Comparison of ENCODE assay signal across 15 mouse cellular contexts in the genomic region with DNA sequence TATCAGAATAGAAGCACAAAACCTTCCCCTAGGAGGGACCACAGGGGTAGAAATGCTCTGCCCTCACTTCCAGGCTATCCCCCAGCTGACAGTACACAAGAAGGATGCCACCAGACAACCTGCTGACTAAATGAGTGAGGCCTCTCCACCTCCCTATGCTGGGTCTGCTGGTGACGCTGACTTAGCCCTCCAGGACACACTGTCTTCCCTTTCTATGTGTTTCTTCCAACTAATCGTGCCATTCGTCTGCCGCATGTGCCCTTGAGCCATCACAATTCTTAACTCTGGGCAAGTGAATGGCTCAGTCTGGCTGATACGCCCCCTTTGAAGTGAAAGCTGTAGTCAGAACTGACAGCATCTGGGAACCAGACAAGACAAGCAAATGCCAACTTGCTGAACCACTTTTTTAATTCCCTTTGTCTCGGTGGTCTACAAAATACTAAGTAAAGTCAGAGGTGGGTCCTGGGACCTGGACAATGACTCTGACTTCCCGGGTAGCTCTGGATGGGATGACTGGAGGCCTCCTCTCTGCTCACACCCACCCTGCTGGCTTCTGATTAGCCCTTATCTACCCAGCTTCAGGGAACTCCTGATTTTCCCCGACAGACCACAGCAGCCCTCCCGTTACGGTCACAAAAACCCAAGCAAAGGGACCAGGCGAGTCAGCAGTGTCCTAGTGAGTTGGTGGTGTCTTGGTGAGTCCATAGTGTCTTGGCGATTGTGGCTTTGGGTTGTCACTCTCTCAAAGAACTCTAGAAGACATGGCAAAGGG. TPM values are rescaled to one million over a fixed set of nuclear protein-coding genes. Genes with fewer than 3 reads are reported as not detected.
A peak's percentile ranks its signal among the peaks of the same experiment; 100 is the strongest.
DNase-seq lines count a peak whose midpoint lies in the region; ATAC-seq and TF ChIP-seq lines count a peak whose summit lies in the region.
"Had no signal": no experiment of that assay in that cellular context is flagged by ENCODE, and none has a peak within 500 bp of the region (broad histone marks: within the 10 kb centered on the region; RNA-seq: fewer than 3 reads in every experiment).

No protein-coding gene starts in this region.

- TF ChIP-seq POLR2A in thymus, adult 2 months (IDR thresholded peaks at IDR 0.05; ENCODE audit: control insufficient read depth, extremely low read depth, insufficient read depth, low read length, poor library complexity), result no peak

- H3K9ac ChIP-seq in forebrain, embryonic 12.5 days, result no peak overlapping the region
- no peak overlapping the region for H3K9ac ChIP-seq in midbrain, embryonic 14.5 days (replicated peaks; ENCODE audit: low read length)
- no peak overlapping the region for H3K9ac ChIP-seq in midbrain, embryonic 15.5 days
- H3K9ac ChIP-seq in intestine, postnatal 0 days (ENCODE audit: low read depth, low read length), result no peak overlapping the region
- H3K9ac ChIP-seq: forebrain, embryonic 15.5 days; limb, embryonic 15.5 days had no signal

- H3K4me3 ChIP-seq in forebrain, embryonic 10.5 days, result no peak overlapping the region
- H3K4me3 ChIP-seq in forebrain, embryonic 12.5 days (replicated peaks), result no peak overlapping the region
- H3K4me3 ChIP-seq in midbrain, embryonic 14.5 days (replicated peaks; ENCODE audit: low read depth, low read length), result no peak overlapping the region
- H3K4me3 ChIP-seq in midbrain, embryonic 15.5 days, result no peak overlapping the region
- H3K4me3 ChIP-seq in intestine, postnatal 0 days (ENCODE audit: low read depth, low read length), result no peak overlapping the region
- H3K4me3 ChIP-seq in thymus, adult 2 months (ENCODE audit: control insufficient read depth, insufficient read depth, low read length), result no peak overlapping the region
- H3K4me3 ChIP-seq: forebrain, embryonic 15.5 days; limb, embryonic 15.5 days had no signal

- no peak for DNase-seq in forebrain, embryonic 10.5 days (ENCODE audit: extremely low spot score, low spot score)
- DNase-seq in midbrain, embryonic 14.5 days, result no peak
- no peak for DNase-seq in ovary, postnatal 14 days (ENCODE audit: low spot score)
- DNase-seq in thymus, adult 2 months, result no peak
- DNase-seq in urinary bladder, postnatal 4 days (ENCODE audit: low spot score in 2 of 2), result no peak
- DNase-seq: cerebellum, postnatal 10 days; kidney, adult 18-20 months; layer of hippocampus, adult 9-11 months; retina, postnatal 1 day had no signal

- no peak for TF ChIP-seq CTCF in intestine, postnatal 0 days (IDR thresholded peaks at IDR 0.05; ENCODE audit: low read depth)
- no peak for TF ChIP-seq CTCF in thymus, adult 2 months (IDR thresholded peaks at IDR 0.05; ENCODE audit: borderline replicate concordance, control insufficient read depth, extremely low read depth, insufficient read depth, low read length, poor library complexity)

- no peaks in the 10 kb centered on the region for H3K27me3 ChIP-seq in forebrain, embryonic 10.5 days (ENCODE audit: poor library complexity, severe bottlenecking)
- H3K27me3 ChIP-seq in forebrain, embryonic 12.5 days, result no peaks in the 10 kb centered on the region
- H3K27me3 ChIP-seq in midbrain, embryonic 14.5 days (ENCODE audit: control insufficient read depth, insufficient read depth, low read length), result no peaks in the 10 kb centered on the region
- H3K27me3 ChIP-seq in midbrain, embryonic 15.5 days (replicated peaks), result no peaks in the 10 kb centered on the region
- H3K27me3 ChIP-seq in intestine, postnatal 0 days (replicated peaks; ENCODE audit: control insufficient read depth, insufficient read depth, low read length), result no peaks in the 10 kb centered on the region
- no peaks in the 10 kb centered on the region; the same call in 1 of the 2 replicates for H3K27me3 ChIP-seq in thymus, adult 2 months (ENCODE audit: control insufficient read depth, insufficient read depth, low read length)
- H3K27me3 ChIP-seq: forebrain, embryonic 15.5 days; limb, embryonic 15.5 days had no signal

- no peak for ATAC-seq in forebrain, embryonic 12.5 days (ENCODE audit: low FRiP score)
- no peak for ATAC-seq in midbrain, embryonic 14.5 days (ENCODE audit: low FRiP score, low TSS enrichment)
- ATAC-seq in midbrain, embryonic 15.5 days (replicated peaks), result no peak
- ATAC-seq in intestine, postnatal 0 days, result no peak
- ATAC-seq: CD4-positive, CD25-positive, alpha-beta regulatory T cell, adult 4 months; forebrain, embryonic 15.5 days had no signal

- no peaks in the 10 kb centered on the region for H3K9me3 ChIP-seq in forebrain, embryonic 10.5 days
- H3K9me3 ChIP-seq in forebrain, embryonic 12.5 days, result no peaks in the 10 kb centered on the region
- no peaks in the 10 kb centered on the region for H3K9me3 ChIP-seq in midbrain, embryonic 14.5 days (ENCODE audit: control insufficient read depth, low read length)
- H3K9me3 ChIP-seq in midbrain, embryonic 15.5 days, result no peaks in the 10 kb centered on the region
- no peaks in the 10 kb centered on the region for H3K9me3 ChIP-seq in intestine, postnatal 0 days (ENCODE audit: control insufficient read depth)
- H3K9me3 ChIP-seq: forebrain, embryonic 15.5 days; limb, embryonic 15.5 days had no signal

- peaks cover 7% of the 10 kb centered on the region for H3K36me3 ChIP-seq in forebrain, embryonic 10.5 days (replicated peaks)
- no peaks in the 10 kb centered on the region for H3K36me3 ChIP-seq in forebrain, embryonic 12.5 days (replicated peaks)
- no peaks in the 10 kb centered on the region for H3K36me3 ChIP-seq in midbrain, embryonic 14.5 days (ENCODE audit: control insufficient read depth, insufficient read depth, low read length)
- H3K36me3 ChIP-seq in midbrain, embryonic 15.5 days (replicated peaks), result no peaks in the 10 kb centered on the region
- no peaks in the 10 kb centered on the region for H3K36me3 ChIP-seq in intestine, postnatal 0 days (ENCODE audit: control insufficient read depth, insufficient read depth)
- no peaks in the 10 kb centered on the region for H3K36me3 ChIP-seq in thymus, adult 2 months (ENCODE audit: control insufficient read depth, insufficient read depth, low read length)
- H3K36me3 ChIP-seq: forebrain, embryonic 15.5 days; limb, embryonic 15.5 days had no signal

- peak overlapping the region; percentile 52 for H3K27ac ChIP-seq in forebrain, embryonic 10.5 days
- H3K27ac ChIP-seq in forebrain, embryonic 12.5 days, result no peak overlapping the region
- peak overlapping the region; percentile 32 for H3K27ac ChIP-seq in midbrain, embryonic 14.5 days (replicated peaks; ENCODE audit: low read depth, low read length)
- no peak overlapping the region for H3K27ac ChIP-seq in midbrain, embryonic 15.5 days
- H3K27ac ChIP-seq in intestine, postnatal 0 days (ENCODE audit: low read depth, low read length), result peak overlapping the region; percentile 28; the same call in 1 of the 2 replicates
- no peak overlapping the region for H3K27ac ChIP-seq in thymus, adult 2 months (ENCODE audit: control insufficient read depth, insufficient read depth, low read length)
- H3K27ac ChIP-seq: forebrain, embryonic 15.5 days; limb, embryonic 15.5 days had no signal

- 73% methylated on average over 12 of the region's 12 CpGs for WGBS in forebrain, embryonic 10.5 days
- WGBS in forebrain, embryonic 12.5 days, result 76% methylated on average over 12 of the region's 12 CpGs
- 65% methylated on average over 12 of the region's 12 CpGs for WGBS in midbrain, embryonic 14.5 days
- 73% methylated on average over 12 of the region's 12 CpGs for WGBS in midbrain, embryonic 15.5 days
- 55% methylated on average over 12 of the region's 12 CpGs for WGBS in intestine, postnatal 0 days
- 92% methylated on average over 12 of the region's 12 CpGs for WGBS in thymus, adult 2 months

- H3K4me1 ChIP-seq in forebrain, embryonic 10.5 days, result peaks cover 37% of the 10 kb centered on the region
- H3K4me1 ChIP-seq in forebrain, embryonic 12.5 days, result peaks cover 28% of the 10 kb centered on the region
- peaks cover 17% of the 10 kb centered on the region for H3K4me1 ChIP-seq in midbrain, embryonic 14.5 days (ENCODE audit: control insufficient read depth, insufficient read depth, low read length)
- peaks cover 34% of the 10 kb centered on the region for H3K4me1 ChIP-seq in midbrain, embryonic 15.5 days
- peaks cover 3% of the 10 kb centered on the region; the same call in 1 of the 2 replicates for H3K4me1 ChIP-seq in intestine, postnatal 0 days (replicated peaks; ENCODE audit: control insufficient read depth, insufficient read depth, low read length)
- H3K4me1 ChIP-seq in thymus, adult 2 months (replicated peaks; ENCODE audit: control insufficient read depth, insufficient read depth, low read length), result peaks cover 5% of the 10 kb centered on the region

- H3K4me2 ChIP-seq in forebrain, embryonic 12.5 days, result no peak overlapping the region
- no peak overlapping the region for H3K4me2 ChIP-seq in midbrain, embryonic 14.5 days (ENCODE audit: low read length)
- no peak overlapping the region for H3K4me2 ChIP-seq in midbrain, embryonic 15.5 days
- no peak overlapping the region for H3K4me2 ChIP-seq in intestine, postnatal 0 days (replicated peaks; ENCODE audit: low read depth)
- H3K4me2 ChIP-seq: forebrain, embryonic 15.5 days; limb, embryonic 15.5 days had no signal

RNA-seq across cellular contexts. Expression of gene B4galt5, which starts 5.4 kb away (rescaled TPM):
- 6.0 and 7.3 TPM in 2 replicates for polyA plus RNA-seq in forebrain, embryonic 10.5 days (2016; fragmentation: Nextera tagmentation; extraction: Ambion mirVana)
- 7.6 and 13.4 TPM in 2 replicates for polyA plus RNA-seq in forebrain, embryonic 12.5 days (2016; fragmentation: Nextera tagmentation; extraction: Ambion mirVana)
- polyA plus RNA-seq in midbrain, embryonic 14.5 days (2014; fragmentation: Nextera tagmentation; extraction: Ambion mirVana), result 16.2 and 20.4 TPM in 2 replicates
- polyA plus RNA-seq in midbrain, embryonic 15.5 days (2015; fragmentation: Nextera tagmentation; extraction: Ambion mirVana), result 28.3 and 31.8 TPM in 2 replicates
- polyA plus RNA-seq in intestine, postnatal 0 days (2015; fragmentation: Nextera tagmentation; extraction: Ambion mirVana), result 22.4 and 26.6 TPM in 2 replicates
- 10.9 and 14.2 TPM in 2 replicates for polyA plus RNA-seq in thymus, adult 2 months (2012; rRNA removed)

Comparison
In these comparisons a context has a peak if more than half of its experiments do, and no peak if none do; other contexts are left out.
1. H3K27ac ChIP-seq: peak in forebrain, embryonic 10.5 days (single experiment), midbrain, embryonic 14.5 days (single experiment) and intestine, postnatal 0 days (single experiment); none in forebrain, embryonic 12.5 days (single experiment), midbrain, embryonic 15.5 days (single experiment) and thymus, adult 2 months (single experiment).